Mouse (Mus musculus) effector memory CD4-positive, alpha-beta T cell, adult 7 months (primary cell): Measurements from ENCODE around the gene 4933402N03Rik. TPM values are rescaled to one million over a fixed set of nuclear protein-coding genes. Genes with fewer than 3 reads are reported as not detected.

Experiments used
- polyA plus RNA-seq: library from polyadenylated mRNA; unstranded; fragments of 100-300 nt; shearing (Covaris generic); gene quantifications from one replicate; pipeline ENCODE4 v1.2.1, GENCODE M21; 2017

The 4933402N03Rik gene
- not detected for polyA plus RNA-seq

GRCm38 (mm10) chr7:131146214-131146613 lies at the start of gene 4933402N03Rik:
Gene 4933402N03Rik (minus strand): TSS chr7:131146314.

DNA sequence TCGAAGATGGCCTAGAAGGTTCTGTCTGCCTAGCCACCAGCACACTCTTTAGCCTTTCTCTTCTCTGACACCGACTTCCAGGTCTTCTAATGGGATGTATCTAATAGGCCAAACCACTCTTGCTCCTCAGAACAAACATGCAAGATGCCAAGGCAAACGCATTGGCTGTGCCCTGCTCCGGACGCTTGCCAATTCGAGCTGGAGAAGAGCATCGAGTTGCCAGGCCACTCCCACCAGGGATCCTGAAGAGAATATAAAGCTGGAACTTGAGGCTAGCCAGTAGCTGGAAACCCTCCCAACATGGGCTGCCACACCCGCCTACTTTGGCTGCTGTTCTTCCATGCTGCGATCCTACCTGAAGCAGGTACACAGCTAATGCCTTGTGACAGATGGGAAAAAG lies 28.0 kb upstream of the 4933402N03Rik start, which contains the start of gene 5430419D17Rik:
Gene 5430419D17Rik (plus strand): TSS at position 282 of the 400 bp plus-strand sequence.

Other genes starting within 250 kb of the 4933402N03Rik start
- not detected for gene Htra1, start 210.2 kb downstream of the 4933402N03Rik start, polyA plus RNA-seq
- not detected for gene Dmbt1, start 114.3 kb downstream of the 4933402N03Rik start, polyA plus RNA-seq
- gene 5430419D17Rik, start 28.1 kb upstream of the 4933402N03Rik start, polyA plus RNA-seq, result 0.06 TPM
- gene Cuzd1, start 176.0 kb upstream of the 4933402N03Rik start, polyA plus RNA-seq, result not detected
- gene Fam24b, start 183.2 kb upstream of the 4933402N03Rik start, polyA plus RNA-seq, result not detected
- gene Fam24a, start 187.6 kb upstream of the 4933402N03Rik start, polyA plus RNA-seq, result not detected
- 12.1 TPM for gene 2310057M21Rik, start 216.4 kb upstream of the 4933402N03Rik start, polyA plus RNA-seq
- gene Pstk, start 224.8 kb upstream of the 4933402N03Rik start, polyA plus RNA-seq, result 25.1 TPM